Mouse (Mus musculus): ENCODE results near the gene Gm17509.

- no peak for TF ChIP-seq GATA1 (IDR thresholded peaks at IDR 0.05; ENCODE audit: low read length)
- no peak for TF ChIP-seq TAL1 (IDR thresholded peaks at IDR 0.05; ENCODE audit: low read length)
These were observed 47.1 kb upstream of the Gm17509 start for GRCm38 (mm10) chr13:117267963-117268362.
